In genomic region chrX:12084698-12085097, GRCm38 (mm10) we compare ENCODE assay signal across 15 mouse cellular contexts.
"Had no signal": no experiment of that assay in that cellular context is flagged by ENCODE, and none has a peak within 500 bp of the region (broad histone marks: within the 10 kb centered on the region; RNA-seq: fewer than 3 reads in every experiment).

No protein-coding gene starts in this region.

- H3K9me3 ChIP-seq: limb, embryonic 10.5 days; liver, embryonic 15.5 days; neural tube, embryonic 12.5 days had no signal

- H3K27ac ChIP-seq: kidney, postnatal 0 days; limb, embryonic 10.5 days; liver, embryonic 15.5 days; neural tube, embryonic 12.5 days had no signal

- H3K4me2 ChIP-seq: liver, embryonic 15.5 days had no signal

- ATAC-seq: lung, postnatal 0 days had no signal

- DNase-seq: kidney, postnatal 36 days; layer of hippocampus, adult 9-11 months; layer of hippocampus, postnatal 36 days; lung, adult 2 months; lung, postnatal 36 days; midbrain, embryonic 14.5 days; right cerebral cortex, postnatal 4 days; spleen, adult 18-20 months; thymus, adult 18-20 months; thymus, postnatal 14 days had no signal

- H3K36me3 ChIP-seq: limb, embryonic 10.5 days; liver, embryonic 15.5 days; neural tube, embryonic 12.5 days had no signal

- H3K9ac ChIP-seq: liver, embryonic 15.5 days; neural tube, embryonic 12.5 days had no signal

- H3K4me3 ChIP-seq: limb, embryonic 10.5 days; liver, embryonic 15.5 days; neural tube, embryonic 12.5 days had no signal
